Mouse (Mus musculus): Measurements from ENCODE around the gene Hsf5. TPM values are rescaled to one million over a fixed set of nuclear protein-coding genes. Genes with fewer than 3 reads are reported as not detected.
A peak's percentile ranks its signal among the peaks of the same experiment; 100 is the strongest.

Gene Hsf5
- polyA plus RNA-seq, 1 experiment from 2014 or later: 0.33 TPM

- Histone ChIP-seq H3K4me3 (ENCODE audit: low read depth, low read length) (peak overlapping the region; percentile 52), H3K9ac (replicated peaks; ENCODE audit: low read depth, low read length) (peak overlapping the region; percentile 60), H3K36me3 (ENCODE audit: control insufficient read depth, insufficient read depth, low read length) (no peaks in the 10 kb centered on the region), H3K27ac (ENCODE audit: low read depth, low read length) (peak overlapping the region; percentile 39), H3K27me3 (ENCODE audit: control insufficient read depth, insufficient read depth, low read length) (no peaks in the 10 kb centered on the region), H3K4me2 (ENCODE audit: low read depth, low read length) (peak overlapping the region; percentile 89), H3K4me1 (ENCODE audit: control insufficient read depth, insufficient read depth, low read length) (peaks cover 8% of the 10 kb centered on the region; the same call in 1 of the 2 replicates), H3K9me3 (ENCODE audit: control insufficient read depth, low read length) (no peaks in the 10 kb centered on the region)
- WGBS: 21% methylated on average over 10 of the region's 10 CpGs
- peak; percentile 47; the same call in 1 of the 2 replicates for ATAC-seq (ENCODE audit: low read depth)
Measured at GRCm38 (mm10) chr11:87578963-87579601, 37.9 kb upstream of the Hsf5 start.

- no peak overlapping the region for H3K9ac ChIP-seq (replicated peaks; ENCODE audit: low read depth, low read length)
- peaks cover 8% of the 10 kb centered on the region; the same call in 1 of the 2 replicates for H3K4me1 ChIP-seq (ENCODE audit: control insufficient read depth, insufficient read depth, low read length)
- H3K9me3 ChIP-seq (ENCODE audit: control insufficient read depth, low read length): no peaks in the 10 kb centered on the region
- H3K4me2 ChIP-seq (ENCODE audit: low read depth, low read length): no peak overlapping the region
- ATAC-seq (ENCODE audit: low read depth): no peak
- H3K36me3 ChIP-seq (ENCODE audit: control insufficient read depth, insufficient read depth, low read length): no peaks in the 10 kb centered on the region
- no peak overlapping the region for H3K4me3 ChIP-seq (ENCODE audit: low read depth, low read length)
- H3K27me3 ChIP-seq (ENCODE audit: control insufficient read depth, insufficient read depth, low read length): no peaks in the 10 kb centered on the region
- 47% methylated on average over 1 of the region's 1 CpGs for WGBS
- no peak overlapping the region for H3K27ac ChIP-seq (ENCODE audit: low read depth, low read length)
Measured at GRCm38 (mm10) chr11:87579713-87580112, 37.3 kb upstream of the Hsf5 start.

GRCm38 (mm10) chr11:87580543-87581085, 36.4 kb upstream of the Hsf5 start:
- Histone ChIP-seq H3K27ac (ENCODE audit: low read depth, low read length) (no peak overlapping the region), H3K4me2 (ENCODE audit: low read depth, low read length) (no peak overlapping the region), H3K4me3 (ENCODE audit: low read depth, low read length) (no peak overlapping the region), H3K36me3 (ENCODE audit: control insufficient read depth, insufficient read depth, low read length) (no peaks in the 10 kb centered on the region), H3K4me1 (ENCODE audit: control insufficient read depth, insufficient read depth, low read length) (peaks cover 8% of the 10 kb centered on the region; the same call in 1 of the 2 replicates), H3K9ac (replicated peaks; ENCODE audit: low read depth, low read length) (no peak overlapping the region), H3K27me3 (ENCODE audit: control insufficient read depth, insufficient read depth, low read length) (no peaks in the 10 kb centered on the region), H3K9me3 (ENCODE audit: control insufficient read depth, low read length) (no peaks in the 10 kb centered on the region)
- ATAC-seq (ENCODE audit: low read depth): no peak
- 52% methylated on average over 10 of the region's 10 CpGs for WGBS

GRCm38 (mm10) chr11:87581161-87581865, 35.7 kb upstream of the Hsf5 start:
- WGBS: 89% methylated on average over 12 of the region's 12 CpGs
- Histone ChIP-seq H3K4me2 (ENCODE audit: low read depth, low read length) (no peak overlapping the region), H3K27me3 (ENCODE audit: control insufficient read depth, insufficient read depth, low read length) (no peaks in the 10 kb centered on the region), H3K27ac (ENCODE audit: low read depth, low read length) (no peak overlapping the region), H3K9ac (replicated peaks; ENCODE audit: low read depth, low read length) (no peak overlapping the region), H3K4me1 (ENCODE audit: control insufficient read depth, insufficient read depth, low read length) (peaks cover 8% of the 10 kb centered on the region; the same call in 1 of the 2 replicates), H3K9me3 (ENCODE audit: control insufficient read depth, low read length) (no peaks in the 10 kb centered on the region), H3K4me3 (ENCODE audit: low read depth, low read length) (no peak overlapping the region), H3K36me3 (ENCODE audit: control insufficient read depth, insufficient read depth, low read length) (no peaks in the 10 kb centered on the region)
- ATAC-seq (ENCODE audit: low read depth): no peak

GRCm38 (mm10) chr11:87581933-87582710, 34.8 kb upstream of the Hsf5 start:
- 86% methylated on average over 8 of the region's 8 CpGs for WGBS
- no peak overlapping the region for H3K4me3 ChIP-seq (ENCODE audit: low read depth, low read length)
- peaks cover 8% of the 10 kb centered on the region; the same call in 1 of the 2 replicates for H3K4me1 ChIP-seq (ENCODE audit: control insufficient read depth, insufficient read depth, low read length)
- ATAC-seq (ENCODE audit: low read depth): no peak
- H3K27ac ChIP-seq (ENCODE audit: low read depth, low read length): no peak overlapping the region
- H3K9ac ChIP-seq (replicated peaks; ENCODE audit: low read depth, low read length): no peak overlapping the region
- H3K9me3 ChIP-seq (ENCODE audit: control insufficient read depth, low read length): no peaks in the 10 kb centered on the region
- H3K36me3 ChIP-seq (ENCODE audit: control insufficient read depth, insufficient read depth, low read length): no peaks in the 10 kb centered on the region
- H3K27me3 ChIP-seq (ENCODE audit: control insufficient read depth, insufficient read depth, low read length): no peaks in the 10 kb centered on the region
- no peak overlapping the region for H3K4me2 ChIP-seq (ENCODE audit: low read depth, low read length)

- 85% methylated on average over 6 of the region's 6 CpGs for WGBS
- H3K4me2 ChIP-seq (ENCODE audit: low read depth, low read length): no peak overlapping the region
- no peaks in the 10 kb centered on the region for H3K36me3 ChIP-seq (ENCODE audit: control insufficient read depth, insufficient read depth, low read length)
- peaks cover 3% of the 10 kb centered on the region; the same call in 1 of the 2 replicates for H3K4me1 ChIP-seq (ENCODE audit: control insufficient read depth, insufficient read depth, low read length)
- H3K9ac ChIP-seq (replicated peaks; ENCODE audit: low read depth, low read length): no peak overlapping the region
- H3K27me3 ChIP-seq (ENCODE audit: control insufficient read depth, insufficient read depth, low read length): no peaks in the 10 kb centered on the region
- no peak overlapping the region for H3K4me3 ChIP-seq (ENCODE audit: low read depth, low read length)
- H3K27ac ChIP-seq (ENCODE audit: low read depth, low read length): no peak overlapping the region
- H3K9me3 ChIP-seq (ENCODE audit: control insufficient read depth, low read length): no peaks in the 10 kb centered on the region
- no peak for ATAC-seq (ENCODE audit: low read depth)
Measured at GRCm38 (mm10) chr11:87583291-87584034, 33.5 kb upstream of the Hsf5 start.

- Histone ChIP-seq H3K9me3 (ENCODE audit: control insufficient read depth, low read length) (no peaks in the 10 kb centered on the region), H3K27me3 (ENCODE audit: control insufficient read depth, insufficient read depth, low read length) (no peaks in the 10 kb centered on the region), H3K4me2 (ENCODE audit: low read depth, low read length) (no peak overlapping the region), H3K4me1 (ENCODE audit: control insufficient read depth, insufficient read depth, low read length) (no peaks in the 10 kb centered on the region; the same call in 1 of the 2 replicates), H3K4me3 (ENCODE audit: low read depth, low read length) (no peak overlapping the region), H3K27ac (ENCODE audit: low read depth, low read length) (no peak overlapping the region), H3K36me3 (ENCODE audit: control insufficient read depth, insufficient read depth, low read length) (no peaks in the 10 kb centered on the region), H3K9ac (replicated peaks; ENCODE audit: low read depth, low read length) (no peak overlapping the region)
- no peak for ATAC-seq (ENCODE audit: low read depth)
- WGBS: 87% methylated on average over 10 of the region's 10 CpGs
Measured at GRCm38 (mm10) chr11:87584711-87585505, 32.1 kb upstream of the Hsf5 start.
